Mouse (Mus musculus): Measurements from ENCODE around the gene Rptor. TPM values are rescaled to one million over a fixed set of nuclear protein-coding genes. Genes with fewer than 3 reads are reported as not detected.

The Rptor gene
- total RNA-seq, 4 experiments from 2014 or later: 30.3 to 35.6 (median 32.7) TPM

DNA sequence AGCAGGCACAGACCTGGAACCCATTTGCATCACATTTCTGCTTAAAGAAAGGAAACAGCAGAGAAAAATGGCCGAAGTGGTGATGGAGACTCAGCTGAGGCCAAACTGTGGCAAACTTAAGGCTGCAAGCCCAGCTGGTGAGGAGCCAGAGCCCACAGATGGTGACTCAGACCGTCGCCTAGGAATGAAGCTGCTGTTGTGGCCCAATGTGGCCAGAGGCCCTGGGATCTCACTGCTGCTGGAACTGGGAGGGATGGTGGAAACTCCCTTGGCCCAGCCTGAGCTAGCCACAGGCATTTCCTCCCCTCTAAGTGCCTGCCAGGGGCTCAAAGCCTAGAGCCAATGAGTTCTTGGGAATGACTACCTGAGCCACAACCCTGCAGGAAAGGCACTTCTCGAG lies 330.4 kb downstream of the Rptor start:
- peak; percentile 62 for DNase-seq (ENCODE audit: low spot score)

DNA sequence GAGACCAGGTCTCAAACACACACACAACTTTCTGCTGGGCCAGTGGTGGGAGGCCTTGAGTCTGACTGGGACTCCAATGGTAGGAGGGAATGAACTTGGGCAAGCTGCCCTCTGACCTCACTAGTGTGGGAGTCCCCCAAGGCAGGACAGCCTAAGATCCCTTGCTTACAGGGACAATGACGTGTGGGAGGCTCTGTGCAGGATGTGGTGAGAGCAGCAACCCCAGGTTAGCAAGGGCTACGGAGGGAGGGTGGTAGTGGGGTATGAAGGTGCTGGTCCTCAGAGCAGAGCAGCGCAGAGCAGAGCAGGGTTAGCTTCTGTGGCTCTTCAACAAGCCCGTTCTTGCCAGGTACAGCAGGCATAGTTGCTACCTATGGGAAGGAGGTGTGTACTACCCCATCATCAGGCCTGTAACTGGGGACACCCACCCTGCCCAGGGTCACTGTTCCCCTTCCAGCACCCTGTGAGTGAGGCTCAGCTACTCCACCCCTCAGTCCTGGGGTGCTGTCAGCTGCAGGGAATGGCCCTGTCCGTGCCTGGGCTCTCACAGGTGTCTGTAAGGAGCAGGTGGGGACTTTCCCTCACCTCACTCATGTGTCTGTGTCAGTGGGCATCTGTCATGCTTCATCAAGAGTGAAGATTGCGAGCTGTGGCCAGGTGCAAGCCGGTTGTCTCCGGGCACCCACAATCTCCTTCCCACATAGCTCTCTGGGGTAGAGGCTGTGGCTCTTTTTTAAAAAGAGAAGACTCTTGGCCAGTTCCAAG lies 331.3 kb downstream of the Rptor start:
- DNase-seq (ENCODE audit: low spot score): no peak

DNA sequence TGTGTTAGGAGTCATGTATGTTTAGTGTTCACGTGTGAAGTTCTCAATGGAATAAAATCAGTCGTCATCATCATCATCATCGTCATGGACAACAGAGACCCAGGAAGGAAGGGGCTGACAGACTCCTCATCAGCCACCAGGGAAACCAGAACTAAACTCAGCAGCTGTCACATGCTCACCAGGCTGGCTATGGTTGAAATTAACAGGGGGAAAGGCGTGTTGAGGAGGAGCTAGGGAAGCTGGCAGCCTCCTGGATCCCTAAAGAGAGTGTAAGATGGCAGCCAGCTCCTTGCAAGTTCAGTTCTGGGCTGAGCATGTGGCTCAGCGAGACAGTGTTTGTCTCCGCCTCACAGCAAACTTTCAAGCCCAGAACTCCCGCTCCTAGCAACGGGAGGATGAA lies 332.1 kb downstream of the Rptor start:
- DNase-seq (ENCODE audit: low spot score): no peak

DNA sequence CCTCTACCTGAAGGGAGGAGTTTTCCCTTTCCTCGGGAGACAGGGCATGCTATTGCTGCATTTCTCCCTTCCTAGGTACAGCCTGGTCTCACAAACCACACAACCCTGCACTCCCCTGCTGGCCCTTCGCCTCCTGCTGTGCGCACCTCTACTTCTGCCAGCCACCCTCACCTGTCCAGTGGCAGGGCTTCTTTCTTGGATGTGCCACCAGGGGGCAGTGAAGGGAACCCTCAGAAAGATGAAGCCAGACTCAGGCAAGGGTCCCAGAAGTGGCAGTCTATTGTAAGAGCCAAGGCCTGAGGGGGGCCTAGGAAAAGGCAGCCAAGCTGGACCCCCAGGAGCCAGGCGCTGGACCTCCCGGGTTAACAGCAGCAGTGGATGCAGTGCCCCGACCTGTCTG lies 332.8 kb downstream of the Rptor start:
- no peak for DNase-seq (ENCODE audit: low spot score)

DNA sequence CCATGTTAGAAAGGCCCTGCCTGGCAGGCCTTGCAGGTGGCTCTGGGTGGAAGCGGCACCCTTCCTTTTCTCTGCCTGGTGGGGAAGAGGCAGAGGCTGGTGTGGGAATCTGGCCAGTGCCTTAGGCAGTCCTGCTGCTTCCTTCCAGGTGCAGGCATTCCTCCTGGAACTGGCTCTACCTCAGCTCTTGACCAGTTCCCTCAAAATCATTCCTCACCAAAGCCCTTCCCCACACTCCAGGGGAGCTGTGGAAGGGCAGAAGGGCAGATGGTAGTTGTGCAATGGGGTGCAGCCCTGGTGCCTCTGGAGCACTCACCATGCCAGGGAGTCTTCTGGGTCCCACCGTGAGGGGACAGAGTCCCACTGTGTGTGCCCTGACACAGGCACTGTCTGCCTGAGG lies 333.8 kb downstream of the Rptor start:
- DNase-seq (ENCODE audit: low spot score): no peak

DNA sequence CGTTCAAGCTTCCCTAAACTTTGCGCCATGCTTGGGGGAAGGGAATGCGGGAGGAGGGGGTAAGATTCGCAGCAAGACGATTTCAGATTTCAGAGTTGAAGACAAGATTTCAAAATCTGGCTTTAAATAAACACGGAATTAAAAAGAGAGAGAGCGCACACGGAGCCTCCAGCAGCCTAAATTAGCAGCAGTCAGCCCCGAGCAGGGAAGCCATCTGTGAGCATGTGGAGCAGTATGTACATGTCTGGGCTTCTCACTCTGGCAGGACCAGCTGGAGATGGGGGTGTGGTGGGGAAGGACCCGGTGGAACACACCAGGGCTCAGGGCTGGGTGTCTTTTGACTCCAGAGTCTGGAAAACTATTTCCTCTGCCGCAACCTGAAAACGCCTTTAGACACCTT lies 334.5 kb downstream of the Rptor start:
- DNase-seq (ENCODE audit: low spot score): no peak

DNA sequence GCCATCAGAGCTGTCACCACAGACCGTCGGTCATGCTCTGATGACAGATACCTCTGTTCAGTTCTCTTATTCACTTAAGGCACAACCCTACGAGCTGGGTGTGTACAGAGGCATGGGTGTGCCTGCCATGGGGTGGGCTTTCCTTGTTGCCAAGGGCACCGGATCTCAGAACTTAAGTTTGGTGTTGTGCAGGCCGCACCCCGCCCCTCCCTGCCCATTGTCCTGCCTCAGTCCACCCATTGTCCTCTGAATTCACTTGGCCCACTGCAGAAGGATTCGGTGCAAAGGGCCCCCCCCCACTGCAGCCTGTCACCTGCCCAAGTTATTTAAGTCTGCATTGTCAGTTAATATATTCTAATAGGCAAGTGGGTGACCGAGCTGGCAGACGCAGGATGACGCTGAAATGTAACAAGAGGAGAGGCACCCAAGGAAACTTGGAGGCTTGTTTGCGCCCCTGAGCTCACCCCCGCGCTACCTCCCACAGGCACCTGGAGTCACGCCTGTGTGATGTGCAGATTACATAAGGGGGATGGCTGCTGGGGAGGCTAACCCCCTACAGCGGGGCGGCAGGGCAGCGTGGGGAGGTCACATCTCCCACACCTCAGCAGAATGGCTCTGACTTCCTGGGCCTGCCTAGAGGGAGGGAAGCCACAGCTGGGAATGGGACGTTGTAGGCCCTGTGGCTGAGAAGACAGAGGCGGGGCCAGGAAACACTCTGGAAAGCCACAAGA lies 335.2 kb downstream of the Rptor start:
- DNase-seq (ENCODE audit: low spot score): no peak

DNA sequence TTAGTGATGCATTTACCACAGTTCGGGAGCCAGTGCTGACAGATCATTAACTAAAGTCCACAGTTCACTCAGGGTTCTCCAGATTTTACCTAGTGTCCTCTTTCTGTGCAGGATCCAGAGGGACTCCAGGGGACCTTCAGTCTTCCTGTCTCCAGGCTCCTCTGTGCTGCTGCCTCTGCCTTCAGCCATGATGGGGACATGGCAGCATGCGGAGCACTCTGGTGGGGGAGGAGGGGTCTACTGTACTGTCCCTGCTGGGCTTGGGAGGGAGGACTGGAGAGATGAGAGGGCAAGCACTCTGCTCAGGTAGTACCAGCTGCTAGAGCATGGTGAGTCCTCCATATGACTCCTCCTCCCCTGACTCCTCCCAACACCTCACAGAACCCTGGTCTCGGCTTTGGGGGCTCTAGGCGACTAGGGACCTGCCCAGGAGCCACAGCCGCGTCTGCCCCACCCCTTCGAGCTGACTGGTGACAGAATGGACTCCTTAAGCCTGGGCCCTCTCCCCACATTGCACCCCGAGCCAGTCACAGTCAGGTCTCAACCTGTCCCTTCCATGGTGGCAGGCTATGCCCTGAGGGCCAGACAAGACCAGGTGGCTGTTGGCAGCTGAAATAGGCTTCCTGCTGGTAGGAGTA lies 336.5 kb downstream of the Rptor start:
- no peak for DNase-seq (ENCODE audit: low spot score)

DNA sequence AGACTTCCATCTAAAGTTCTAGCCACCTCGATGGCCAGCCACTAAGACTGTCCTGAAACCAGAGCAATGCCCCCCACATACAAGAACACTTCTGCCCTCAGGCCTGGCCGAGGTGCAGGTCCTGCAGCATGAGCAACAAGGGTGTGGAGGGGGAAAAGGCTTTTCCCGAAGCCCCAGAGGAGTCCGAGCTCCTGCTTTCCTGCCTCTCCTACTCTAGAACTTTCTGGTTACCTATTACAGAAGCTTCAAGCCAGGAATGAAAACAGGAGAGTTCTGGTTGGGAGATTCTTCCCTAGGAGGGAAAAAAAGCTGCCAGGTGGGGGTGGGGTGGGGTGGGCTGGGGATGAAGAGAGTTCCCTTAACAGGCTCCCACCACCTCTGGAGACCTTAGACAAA lies 337.0 kb downstream of the Rptor start:
- DNase-seq (ENCODE audit: low spot score): no peak

DNA sequence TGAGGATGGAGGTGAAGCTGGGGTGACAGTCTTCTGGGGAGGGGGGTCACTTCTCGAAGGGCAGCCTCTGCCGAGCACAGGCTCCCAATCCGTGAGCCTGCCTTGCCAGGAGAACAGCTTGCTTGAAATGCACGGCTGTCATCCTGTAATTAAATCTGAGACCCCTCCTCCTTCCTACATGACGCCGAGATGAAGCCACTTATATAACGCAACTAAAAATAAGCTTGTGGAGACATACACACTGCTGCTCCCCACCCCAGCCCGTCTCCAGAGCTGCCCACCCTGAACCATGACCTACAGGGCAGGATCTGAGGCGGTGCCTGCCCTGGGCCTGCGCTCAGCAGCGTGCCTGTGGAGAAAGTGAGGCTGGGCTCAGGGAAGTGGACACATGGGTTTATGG lies 337.4 kb downstream of the Rptor start:
- DNase-seq (ENCODE audit: low spot score): no peak

DNA sequence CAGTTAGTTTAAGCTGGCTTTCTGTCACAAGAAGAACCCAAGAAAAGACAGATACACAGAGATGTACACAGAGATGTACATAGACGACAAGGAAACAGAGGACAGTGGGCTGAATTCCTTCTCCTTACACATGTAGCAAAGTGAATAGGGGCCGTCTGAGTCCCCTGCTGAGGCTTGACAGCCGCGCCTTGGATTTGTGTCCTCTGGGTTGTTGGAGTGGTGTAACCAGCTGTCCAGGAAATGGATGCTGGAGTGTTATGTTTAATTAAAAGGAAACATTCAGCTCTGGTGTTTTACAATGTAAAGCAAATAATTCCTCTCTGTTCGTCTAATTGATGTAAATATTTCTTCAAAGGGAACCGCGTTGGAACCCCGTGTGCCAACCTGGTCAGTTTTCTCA lies 339.1 kb downstream of the Rptor start:
- no peak for DNase-seq (ENCODE audit: low spot score)

DNA sequence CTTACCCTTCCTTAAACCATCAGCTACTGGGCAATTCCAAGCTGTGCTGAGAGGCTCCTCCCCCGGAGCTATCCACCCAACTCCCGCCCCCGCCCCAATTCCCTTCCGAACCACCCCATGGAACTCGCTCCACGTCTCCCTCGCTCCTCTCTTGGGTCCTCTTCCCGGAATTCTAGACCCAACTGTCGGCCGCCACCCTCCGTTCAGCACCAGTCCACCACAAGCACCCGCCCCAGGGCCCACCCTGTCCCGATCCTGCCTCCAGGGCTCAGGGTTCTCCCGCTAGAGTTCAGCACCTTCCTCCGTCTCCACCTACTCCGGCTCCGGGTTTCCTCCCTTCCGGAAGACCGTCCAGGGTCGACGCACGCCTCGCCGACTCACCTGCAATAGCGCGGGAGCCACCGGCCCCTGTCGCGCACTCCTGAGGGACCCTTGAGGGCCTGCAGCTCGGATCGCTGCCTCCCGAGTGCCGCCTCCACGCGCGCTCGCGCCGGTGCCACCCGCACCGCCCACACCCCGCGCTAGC lies 339.6 kb downstream of the Rptor start:
- DNase-seq (ENCODE audit: low spot score): no peak

DNA sequence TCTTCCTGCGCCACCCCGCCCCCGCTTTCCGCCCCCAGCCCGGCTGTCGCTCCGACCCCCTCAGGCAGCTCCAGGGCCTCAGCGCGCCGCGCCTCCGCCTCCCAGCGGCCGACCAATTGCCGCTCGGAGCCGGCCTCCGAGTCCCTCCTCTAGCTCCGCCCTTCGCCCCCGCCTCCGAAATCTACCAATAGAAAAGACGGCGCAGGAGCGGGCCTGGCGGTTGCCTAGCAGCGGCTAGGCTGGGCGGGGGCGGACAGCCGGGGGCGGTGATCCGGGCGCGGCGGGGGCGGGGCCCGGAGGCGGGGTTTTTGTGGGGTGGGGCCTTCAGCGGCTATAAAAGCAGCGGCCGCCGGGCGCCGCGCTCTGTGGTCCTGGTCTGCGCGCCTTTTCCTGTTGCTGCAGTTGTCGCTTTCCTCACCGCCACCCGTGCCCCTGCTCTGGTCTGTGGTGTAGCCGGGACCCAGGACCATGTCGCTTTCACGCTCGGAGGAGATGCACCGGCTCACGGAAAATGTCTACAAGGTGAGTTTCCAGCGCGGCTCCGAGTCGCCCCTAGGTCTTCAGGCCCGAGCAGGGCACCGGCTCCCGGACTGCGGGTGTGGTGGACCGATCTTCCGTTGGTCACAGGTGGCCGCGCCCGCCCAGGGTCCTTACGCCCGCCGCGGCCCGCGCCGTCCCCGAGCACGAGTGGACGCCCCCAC lies 340.2 kb downstream of the Rptor start, which contains the start of gene Baiap2:
Gene Baiap2 (plus strand): TSS at position 37 of the 701 bp plus-strand sequence.
- peak; percentile 95 for DNase-seq (ENCODE audit: low spot score)

DNA sequence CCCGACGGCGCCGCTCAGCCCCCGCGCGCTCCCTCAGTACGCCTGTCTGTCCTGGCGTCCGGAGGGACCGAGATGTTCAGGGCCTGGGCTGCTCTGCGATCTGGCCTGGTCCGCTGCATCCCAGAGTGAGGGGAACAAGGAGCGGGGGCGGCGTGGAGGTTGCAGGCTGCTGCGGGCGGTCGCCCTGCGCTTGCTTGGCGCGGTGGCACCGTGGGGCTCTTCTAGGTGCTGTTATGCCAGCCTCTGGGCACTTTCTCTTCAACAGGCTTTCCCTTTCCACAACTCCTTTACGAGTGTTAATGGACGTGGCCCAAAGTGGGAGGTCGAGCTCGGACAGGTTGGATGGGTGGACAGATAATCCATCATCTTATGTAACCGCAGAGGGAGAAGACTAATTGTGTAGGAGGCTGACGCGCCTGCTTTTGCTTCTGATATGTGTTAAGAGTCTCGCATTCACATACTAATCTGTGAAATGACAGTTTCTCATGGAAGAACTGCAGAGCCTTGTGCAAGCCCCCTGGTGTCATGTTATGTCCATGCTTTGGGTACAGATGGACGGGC lies 340.8 kb downstream of the Rptor start:
- no peak for DNase-seq (ENCODE audit: low spot score)

DNA sequence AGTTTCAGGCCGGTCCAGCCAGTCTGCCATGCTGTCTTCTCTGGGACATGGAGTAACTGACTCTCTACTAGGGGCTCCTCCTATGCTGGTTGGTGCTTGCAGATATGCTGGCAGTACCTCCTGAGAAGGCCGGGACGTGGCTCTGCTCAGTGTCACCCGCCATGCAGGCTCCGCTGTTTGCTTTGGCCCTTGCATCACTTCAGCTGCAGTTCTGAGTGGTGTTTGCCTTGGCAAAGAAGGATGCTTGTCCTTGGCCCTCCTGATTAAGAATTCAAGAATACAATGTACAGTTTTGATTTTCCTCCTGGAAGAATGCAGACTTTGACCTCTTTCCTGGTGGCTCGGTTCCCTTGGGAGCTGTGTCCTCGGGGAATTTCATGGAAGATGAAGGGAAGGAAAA lies 342.6 kb downstream of the Rptor start:
- DNase-seq (ENCODE audit: low spot score): peak; percentile 58

DNA sequence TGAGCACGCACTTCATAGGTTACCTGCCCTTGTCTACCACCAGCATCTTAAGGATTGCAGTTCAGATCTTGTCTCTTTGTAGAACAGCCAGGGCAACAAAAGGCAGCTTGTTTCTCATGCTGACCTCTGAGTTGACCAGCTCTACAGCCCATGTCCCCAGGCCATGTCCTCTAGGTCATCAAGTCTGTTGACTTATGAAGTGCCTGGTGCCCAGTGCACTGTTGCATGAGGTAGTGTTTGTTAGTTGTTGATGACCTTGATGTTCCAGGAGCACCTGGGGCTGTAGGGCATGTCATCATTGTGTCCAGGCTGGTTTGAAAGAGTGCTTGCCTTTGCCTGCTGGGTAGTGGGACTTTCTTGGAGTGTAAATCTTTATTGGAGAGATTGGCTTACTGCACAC lies 344.7 kb downstream of the Rptor start:
- DNase-seq (ENCODE audit: low spot score): no peak

DNA sequence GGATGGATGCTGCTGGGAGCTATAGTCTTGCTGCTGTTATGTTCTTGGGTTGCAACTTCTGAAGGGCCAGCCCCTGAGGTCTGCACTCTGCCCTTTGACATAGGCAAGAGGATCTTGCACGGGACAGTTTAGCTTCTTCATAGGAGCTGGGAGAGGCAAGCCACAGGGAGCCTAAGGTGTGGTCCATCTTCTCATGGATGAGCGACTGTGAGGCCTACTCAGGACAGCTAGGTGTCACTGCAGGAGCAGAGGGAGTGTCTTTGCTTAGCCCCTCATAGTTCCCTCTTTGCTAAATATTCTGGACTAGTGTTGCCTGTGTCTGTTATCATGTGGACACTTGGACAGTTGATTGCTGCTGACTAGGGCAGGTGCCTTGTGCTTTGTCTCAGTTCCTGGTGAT lies 345.2 kb downstream of the Rptor start:
- DNase-seq (ENCODE audit: low spot score): no peak

DNA sequence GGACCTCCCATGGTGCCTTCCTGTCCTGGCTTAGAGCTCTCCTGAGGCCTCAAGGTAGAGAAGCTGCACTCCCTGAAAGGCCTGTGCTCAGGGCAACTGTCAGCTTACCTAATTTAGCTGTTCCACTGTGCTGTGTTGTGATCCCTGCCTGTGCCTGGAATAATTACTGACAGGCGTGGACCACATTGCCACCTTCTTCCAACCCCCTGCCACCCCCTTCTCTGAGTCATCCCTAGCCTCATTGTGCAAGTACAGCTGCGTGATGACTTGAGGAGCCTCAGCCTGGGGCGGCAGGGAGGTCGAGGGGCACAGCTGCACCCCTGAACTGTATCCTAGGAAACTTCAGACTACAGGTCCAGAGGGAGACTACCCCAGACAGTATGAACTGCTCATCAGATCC lies 345.6 kb downstream of the Rptor start:
- DNase-seq (ENCODE audit: low spot score): no peak

DNA sequence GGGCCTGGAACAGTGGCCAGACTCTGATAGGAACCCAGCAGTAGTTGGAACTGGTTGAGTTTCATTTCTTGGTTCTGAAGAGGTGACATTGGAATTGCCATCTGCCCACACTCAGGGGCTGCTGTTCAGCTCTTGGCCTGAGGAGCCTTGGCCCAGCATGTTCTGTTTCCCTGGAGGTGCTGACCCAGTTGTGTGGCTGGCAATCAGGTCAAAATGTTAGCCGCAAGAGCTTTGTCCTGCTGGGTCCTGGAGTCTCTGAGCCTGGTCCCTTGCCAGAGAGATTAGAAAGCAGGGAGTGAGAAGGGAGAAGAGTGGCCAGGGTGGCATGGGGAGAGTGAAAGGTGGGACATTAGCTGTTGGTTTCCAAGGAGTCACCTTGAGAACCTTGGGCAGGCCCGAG lies 346.1 kb downstream of the Rptor start:
- peak; percentile 40 for DNase-seq (ENCODE audit: low spot score)
